Mouse (Mus musculus) liver, embryonic 14.5 days (tissue): ENCODE measurements around the gene Ppp1r14a.
A peak's percentile ranks its signal among the peaks of the same experiment; 100 is the strongest.

ENCODE experiments used
- CTCF ChIP-seq: IDR thresholded peaks from 2 replicates; pipeline ENCODE4 v1.5.1; 2016; ENCODE audit warnings: antibody characterized with exemption, low read depth, control low read depth
- EP300 ChIP-seq: IDR thresholded peaks from 2 replicates; pipeline ENCODE4 v1.6.1; 2016; ENCODE audit warnings: antibody characterized with exemption, low read depth

DNA sequence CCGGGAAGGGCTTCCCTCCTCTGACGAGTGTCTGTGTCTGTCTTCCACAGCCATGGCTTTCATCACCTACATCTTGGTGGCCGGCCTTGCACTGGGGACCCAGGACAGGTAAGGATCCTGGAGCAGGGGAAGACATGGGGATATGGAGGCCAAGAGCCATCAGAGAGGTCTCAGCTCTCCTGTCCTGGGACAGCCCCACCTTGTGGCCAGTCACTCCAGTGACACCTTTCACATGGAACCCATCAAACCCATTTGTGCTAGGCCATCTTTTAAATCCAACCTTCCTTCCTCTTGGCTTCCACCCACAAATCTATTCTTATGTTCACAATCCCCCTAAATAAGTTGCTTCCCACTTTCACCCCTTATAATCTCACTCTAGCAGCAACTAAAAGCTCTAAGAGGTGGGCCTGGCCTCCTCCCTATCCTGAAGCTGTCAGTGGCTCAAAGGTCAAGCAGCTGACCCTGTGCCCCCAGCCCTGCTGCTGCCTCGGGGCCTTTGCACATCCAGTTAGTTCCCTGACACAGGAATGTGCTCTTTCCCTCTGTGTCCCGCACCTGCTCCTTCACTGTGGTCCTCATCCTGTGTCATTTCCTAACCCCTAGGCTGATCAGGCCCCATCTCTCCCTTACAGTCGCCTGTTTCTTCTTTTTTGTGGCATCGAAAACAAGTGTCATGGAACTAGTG lies 44.2 kb upstream of the Ppp1r14a start:
- TF ChIP-seq CTCF (peak; percentile 75), EP300 (no peak)
